Mouse (Mus musculus) liver, embryonic 15.5 days (tissue): ENCODE results near the gene Card6. TPM values are rescaled to one million over a fixed set of nuclear protein-coding genes. Genes with fewer than 3 reads are reported as not detected.

Experiments
- ATAC-seq: fragments of 200-750 bp; cut with Nextera tagmentation; 2 replicates; pipeline ENCODE4 v1.8.0; 2017; ENCODE audit warnings: moderate number of reproducible peaks, mild to moderate bottlenecking, moderate library complexity; ENCODE audit not compliant: insufficient read depth
- H3K27ac ChIP-seq: fragments of 300-500 bp; sonication (generic); replicated peaks from 2 replicates; pipeline ENCODE4 v1.5.1; 2015; ENCODE audit warnings: mild to moderate bottlenecking, inconsistent platforms
- H3K27me3 ChIP-seq: fragments of 300-500 bp; sonication (generic); 2 replicates; pipeline ENCODE4 v1.6.1; 2015; ENCODE audit warnings: mild to moderate bottlenecking, inconsistent platforms
- H3K36me3 ChIP-seq: fragments of 300-500 bp; sonication (generic); replicated peaks from 2 replicates; pipeline ENCODE4 v1.6.1; 2015; ENCODE audit warnings: moderate library complexity, mild to moderate bottlenecking, inconsistent platforms
- H3K4me1 ChIP-seq: fragments of 300-500 bp; sonication (generic); replicated peaks from 2 replicates; pipeline ENCODE4 v1.6.1; 2015; ENCODE audit warnings: inconsistent platforms
- H3K4me2 ChIP-seq: fragments of 300-500 bp; sonication (generic); 2 replicates; pipeline ENCODE4 v1.6.1; 2015; ENCODE audit warnings: moderate library complexity, mild to moderate bottlenecking, inconsistent platforms
- H3K4me3 ChIP-seq: fragments of 300-500 bp; sonication (generic); replicated peaks from 2 replicates; pipeline ENCODE4 v1.5.1; 2015; ENCODE audit warnings: mild to moderate bottlenecking, inconsistent platforms
- H3K9ac ChIP-seq: fragments of 300-500 bp; sonication (generic); 2 replicates; pipeline ENCODE4 v1.6.1; 2015; ENCODE audit warnings: moderate library complexity, mild to moderate bottlenecking, inconsistent platforms
- H3K9me3 ChIP-seq: fragments of 300-500 bp; sonication (generic); replicated peaks from 2 replicates; pipeline ENCODE4 v1.6.1; 2016; ENCODE audit warnings: inconsistent platforms
- WGBS: fragments of 180-500 bp; shearing (Covaris S2); methylation state at CpG from one replicate; pipeline ENCODE4 v1.1.7; 2015; ENCODE audit warnings: mixed read lengths; ENCODE audit not compliant: insufficient replicate concordance; 5-methylcytosine and 5-hydroxymethylcytosine counted together
- polyA plus RNA-seq: library from polyadenylated mRNA; unstranded; fragments of >200 nt; fragmentation: Nextera tagmentation; extraction: Ambion mirVana; gene quantifications from 2 replicates; pipeline ENCODE4 v1.2.1, GENCODE M21; 2015

Card6 gene
- polyA plus RNA-seq, 1 experiment from 2014 or later = 1.2 TPM

GRCm38 (mm10) chr15:5129111-5129805, 20.9 kb upstream of the Card6 start:
- peaks cover 58% of the 10 kb centered on the region for H3K4me1 ChIP-seq
- no peak for ATAC-seq
- no peak overlapping the region for H3K4me2 ChIP-seq
- no peaks in the 10 kb centered on the region for H3K9me3 ChIP-seq
- peaks cover 10% of the 10 kb centered on the region for H3K36me3 ChIP-seq
- H3K27me3 ChIP-seq = no peaks in the 10 kb centered on the region
- no peak overlapping the region for H3K27ac ChIP-seq
- H3K4me3 ChIP-seq = no peak overlapping the region
- WGBS = 81% methylated on average over 12 of the region's 12 CpGs
- no peak overlapping the region for H3K9ac ChIP-seq

GRCm38 (mm10) chr15:5128176-5128940, 20.0 kb upstream of the Card6 start:
- Histone ChIP-seq H3K9ac (no peak overlapping the region), H3K9me3 (no peaks in the 10 kb centered on the region), H3K36me3 (peaks cover 14% of the 10 kb centered on the region), H3K27ac (peak overlapping the region; percentile 51), H3K27me3 (no peaks in the 10 kb centered on the region), H3K4me2 (no peak overlapping the region), H3K4me3 (no peak overlapping the region), H3K4me1 (peaks cover 51% of the 10 kb centered on the region)
- 21% methylated on average over 5 of the region's 5 CpGs for WGBS
- no peak for ATAC-seq

GRCm38 (mm10) chr15:5127487-5127886, 19.1 kb upstream of the Card6 start:
- H3K27me3 ChIP-seq = no peaks in the 10 kb centered on the region
- WGBS = 54% methylated on average over 2 of the region's 2 CpGs
- no peak overlapping the region for H3K4me3 ChIP-seq
- 0 out of 2 replicates have a peak overlapping the region, but pooled peaks have one; percentile 11 for H3K27ac ChIP-seq
- H3K36me3 ChIP-seq = peaks cover 23% of the 10 kb centered on the region
- ATAC-seq = no peak
- no peak overlapping the region for H3K4me2 ChIP-seq
- H3K9ac ChIP-seq = no peak overlapping the region
- H3K4me1 ChIP-seq = peaks cover 47% of the 10 kb centered on the region
- H3K9me3 ChIP-seq = no peaks in the 10 kb centered on the region

- no peak overlapping the region for H3K27ac ChIP-seq
These were observed 18.1 kb upstream of the Card6 start for GRCm38 (mm10) chr15:5126456-5126855.

GRCm38 (mm10) chr15:5121535-5122313, 13.4 kb upstream of the Card6 start:
- 72% methylated on average over 12 of the region's 12 CpGs for WGBS
- Histone ChIP-seq H3K4me2 (no peak overlapping the region), H3K36me3 (peaks cover 74% of the 10 kb centered on the region), H3K4me3 (no peak overlapping the region), H3K27me3 (no peaks in the 10 kb centered on the region), H3K4me1 (peaks cover 35% of the 10 kb centered on the region), H3K9me3 (no peaks in the 10 kb centered on the region), H3K9ac (no peak overlapping the region), H3K27ac (peak overlapping the region; percentile 19; the same call in 1 of the 2 replicates)
- no peak for ATAC-seq

More at GRCm38 (mm10) chr15:5126456-5126855, 18.1 kb upstream of the Card6 start:
- Histone ChIP-seq H3K36me3 (peaks cover 33% of the 10 kb centered on the region), H3K4me1 (peaks cover 47% of the 10 kb centered on the region), H3K27me3 (no peaks in the 10 kb centered on the region), H3K4me3 (no peak overlapping the region), H3K9ac (no peak overlapping the region), H3K4me2 (no peak overlapping the region), H3K9me3 (no peaks in the 10 kb centered on the region)
- 54% methylated on average over 4 of the region's 4 CpGs for WGBS
- no peak for ATAC-seq

GRCm38 (mm10) chr15:5119707-5120106, 11.4 kb upstream of the Card6 start:
- WGBS = 76% methylated on average over 2 of the region's 2 CpGs
- Histone ChIP-seq H3K4me2 (peak overlapping the region; percentile 71; the same call in 1 of the 2 replicates), H3K27ac (no peak overlapping the region; the same call in 1 of the 2 replicates), H3K9me3 (no peaks in the 10 kb centered on the region), H3K36me3 (peaks cover 68% of the 10 kb centered on the region), H3K4me3 (no peak overlapping the region), H3K27me3 (no peaks in the 10 kb centered on the region), H3K9ac (no peak overlapping the region), H3K4me1 (peaks cover 42% of the 10 kb centered on the region)
- ATAC-seq = no peak

- no peak for ATAC-seq
- no peak overlapping the region for H3K4me3 ChIP-seq
- no peak overlapping the region for H3K9ac ChIP-seq
- H3K27ac ChIP-seq = no peak overlapping the region; the same call in 1 of the 2 replicates
- H3K4me1 ChIP-seq = peaks cover 47% of the 10 kb centered on the region
- no peaks in the 10 kb centered on the region for H3K27me3 ChIP-seq
- 58% methylated on average over 2 of the region's 2 CpGs for WGBS
- peaks cover 63% of the 10 kb centered on the region for H3K36me3 ChIP-seq
- peak overlapping the region; percentile 71 for H3K4me2 ChIP-seq
- H3K9me3 ChIP-seq = no peaks in the 10 kb centered on the region
These were observed 10.9 kb upstream of the Card6 start for GRCm38 (mm10) chr15:5119192-5119591.

- Histone ChIP-seq H3K9me3 (no peaks in the 10 kb centered on the region), H3K4me3 (peak overlapping the region; percentile 85), H3K36me3 (peaks cover 62% of the 10 kb centered on the region), H3K4me2 (peak overlapping the region; percentile 71), H3K9ac (0 out of 2 replicates have a peak overlapping the region, but pooled peaks have one; percentile 2), H3K27ac (no peak overlapping the region; the same call in 1 of the 2 replicates), H3K27me3 (no peaks in the 10 kb centered on the region), H3K4me1 (peaks cover 53% of the 10 kb centered on the region)
- ATAC-seq = no peak
- 59% methylated on average over 9 of the region's 9 CpGs for WGBS
These were observed 10.3 kb upstream of the Card6 start for GRCm38 (mm10) chr15:5118626-5119025.

GRCm38 (mm10) chr15:5117031-5117601, 8.8 kb upstream of the Card6 start:
- Histone ChIP-seq H3K36me3 (peaks cover 48% of the 10 kb centered on the region), H3K4me2 (peak overlapping the region; percentile 71), H3K27ac (peak overlapping the region; percentile 74), H3K27me3 (no peaks in the 10 kb centered on the region), H3K9me3 (no peaks in the 10 kb centered on the region), H3K9ac (peak overlapping the region; percentile 83), H3K4me3 (peak overlapping the region; percentile 85), H3K4me1 (peaks cover 68% of the 10 kb centered on the region)
- ATAC-seq = peak; percentile 1; the same call in 1 of the 2 replicates
- under 1% methylated on average over 22 of the region's 22 CpGs for WGBS

GRCm38 (mm10) chr15:5116270-5117030, 8.1 kb upstream of the Card6 start, which contains the start of gene Rpl37:
Gene Rpl37 (plus strand): TSS chr15:5116645.
- Histone ChIP-seq H3K4me1 (peaks cover 63% of the 10 kb centered on the region), H3K4me2 (peak within 1 kb of the TSS; percentile 71), H3K27ac (peak within 1 kb of the TSS; percentile 89), H3K36me3 (peaks cover 41% of the 10 kb centered on the region), H3K4me3 (peak within 1 kb of the TSS; percentile 85), H3K9ac (peak within 1 kb of the TSS; percentile 83), H3K9me3 (no peaks in the 10 kb centered on the region), H3K27me3 (no peaks in the 10 kb centered on the region)
- WGBS = under 1% methylated on average over 55 of the region's 55 CpGs
- peak; percentile 96 for ATAC-seq
